Mouse (Mus musculus) testis, postnatal 10 days (tissue): Measurements from ENCODE around the gene Vmn1r221.
"Not testable (repeated sequence)": the region's sequence is repeated elsewhere in the genome, so short reads cannot be mapped to it uniquely, and the experiment has no call there.

Experiments used
- DNase-seq: peaks from one replicate; pipeline ENCODE4 v3.0.0; 2021; ENCODE audit warnings: low spot score

Vmn1r221 gene

DNA sequence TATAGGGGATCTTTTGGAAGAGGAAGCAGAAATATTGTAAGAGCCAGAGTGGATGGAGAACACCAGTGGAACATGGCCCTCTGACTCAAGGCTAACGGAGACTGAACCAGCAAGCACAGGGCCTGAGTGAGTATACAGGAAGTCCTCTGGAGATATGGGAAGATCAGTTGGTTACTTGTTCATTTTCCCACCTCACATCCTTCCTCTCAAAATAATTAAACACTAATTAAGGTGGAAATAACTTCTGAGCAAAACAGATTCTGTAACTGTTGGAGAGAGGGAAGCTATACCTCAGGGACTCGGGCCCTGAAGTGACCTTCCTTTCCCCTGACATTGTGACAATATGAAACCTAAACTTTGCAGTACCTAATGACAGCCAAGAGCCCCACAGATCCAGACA lies at the start of gene Vmn1r221:
Vmn1r221 (plus strand) TSS at position 301 of the 400 bp plus-strand sequence.
- DNase-seq, result not testable (repeated sequence)

DNA sequence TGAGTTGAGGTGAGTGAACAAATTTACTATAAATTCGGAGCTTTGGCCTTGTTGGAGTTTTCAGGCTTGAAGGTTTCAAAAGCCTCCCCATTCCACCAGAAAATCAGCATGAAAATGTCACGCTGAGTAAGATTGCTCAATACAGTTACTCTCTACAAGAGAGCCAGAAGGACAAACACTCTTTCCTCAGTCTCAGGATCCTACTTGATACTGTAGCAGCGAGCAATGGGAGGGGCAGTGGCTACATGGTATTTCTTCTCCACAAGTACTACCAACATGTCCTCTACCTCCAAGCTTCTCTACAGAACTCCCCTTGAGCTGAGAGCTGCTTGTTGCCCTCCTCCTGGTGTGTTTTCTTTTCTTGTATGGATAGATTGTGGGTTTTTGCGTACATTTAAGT lies 47.5 kb upstream of the Vmn1r221 start:
- DNase-seq, result not testable (repeated sequence)

DNA sequence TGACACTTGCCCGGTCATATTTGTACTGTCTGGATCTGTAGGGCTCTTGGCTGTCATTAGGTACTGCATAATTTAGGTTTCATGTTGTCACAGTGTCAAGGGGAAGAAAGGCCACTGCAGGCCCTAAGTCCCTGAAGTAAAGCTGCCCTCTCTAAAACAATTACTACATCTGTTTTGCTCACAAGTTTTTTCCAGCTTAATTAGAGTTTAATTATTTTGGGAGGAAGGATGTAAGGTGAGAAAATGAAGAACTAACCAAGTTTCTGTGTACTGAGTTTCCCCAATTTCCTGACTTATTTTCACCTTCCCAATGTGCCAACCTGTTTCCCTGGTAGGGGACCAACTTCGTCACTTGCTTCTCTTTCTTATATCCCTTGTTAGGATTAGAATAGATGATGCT lies 26.1 kb upstream of the Vmn1r221 start, which contains the start of gene Vmn1r220:
Vmn1r220 (minus strand) TSS at position 101 of the 400 bp plus-strand sequence.
- no peak for DNase-seq

DNA sequence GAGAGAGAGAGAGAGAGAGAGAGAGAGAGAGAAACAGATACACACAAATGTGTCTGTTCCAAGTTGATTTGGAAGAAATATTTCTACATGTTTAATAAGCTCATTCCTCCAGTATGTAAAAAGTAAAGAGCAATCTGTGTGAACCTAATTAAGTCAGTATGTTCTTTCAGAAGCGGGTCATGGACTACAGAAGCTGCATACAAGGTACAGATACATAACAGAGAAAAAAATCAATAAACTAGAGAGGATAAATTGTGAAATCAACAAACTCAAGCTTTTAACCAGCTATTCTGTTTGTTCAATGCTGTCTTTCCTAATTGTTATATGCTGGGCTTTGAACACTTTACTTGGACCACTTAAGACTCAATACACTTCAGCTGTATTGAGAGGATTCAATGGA lies 10.0 kb upstream of the Vmn1r221 start:
- not testable (repeated sequence) for DNase-seq

DNA sequence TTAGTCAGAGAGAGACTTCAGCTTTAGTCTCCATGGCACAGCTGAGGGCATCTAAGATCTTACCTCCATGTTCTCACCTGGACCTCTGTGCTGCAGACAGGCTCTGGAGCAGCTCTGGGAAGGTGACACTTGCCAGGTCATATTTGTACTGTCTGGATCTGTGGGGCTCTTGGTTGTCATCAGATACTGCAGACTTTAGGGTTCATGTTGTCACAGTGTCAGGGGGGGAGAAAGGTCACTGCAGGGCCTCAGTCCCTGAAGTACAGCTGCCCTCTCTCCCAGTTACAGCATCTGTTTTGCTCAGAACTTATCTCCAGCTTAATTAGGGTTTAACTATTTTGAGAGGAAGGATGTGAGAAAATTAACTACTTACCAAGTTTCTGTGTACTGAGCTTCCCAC lies 21.9 kb downstream of the Vmn1r221 start, which contains the start of gene Vmn1r222:
Vmn1r222 (minus strand) TSS at position 101 of the 400 bp plus-strand sequence.
- not testable (repeated sequence) for DNase-seq

DNA sequence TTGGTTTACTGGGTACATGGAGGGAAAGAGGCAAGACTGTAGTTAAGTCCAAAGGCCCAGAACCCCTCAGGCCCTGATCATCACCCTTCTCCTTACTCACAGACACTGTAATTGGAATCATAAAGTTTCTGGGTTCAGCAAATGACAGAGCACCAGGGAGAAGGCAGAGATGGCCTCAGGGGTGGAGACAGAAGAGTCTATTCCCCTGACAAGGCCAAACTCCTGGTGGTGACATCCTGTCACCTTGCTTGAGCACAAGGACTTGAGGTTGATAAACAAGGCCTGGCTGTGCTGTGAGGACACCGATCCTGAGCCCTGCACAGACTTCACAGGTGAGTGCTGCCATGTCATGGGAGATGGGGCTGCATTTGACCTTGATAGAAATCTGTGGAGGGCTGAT lies 32.9 kb downstream of the Vmn1r221 start, which contains the start of gene Vmn1r223:
Vmn1r223 (plus strand) TSS at position 301 of the 400 bp plus-strand sequence.
- DNase-seq, result not testable (repeated sequence)

DNA sequence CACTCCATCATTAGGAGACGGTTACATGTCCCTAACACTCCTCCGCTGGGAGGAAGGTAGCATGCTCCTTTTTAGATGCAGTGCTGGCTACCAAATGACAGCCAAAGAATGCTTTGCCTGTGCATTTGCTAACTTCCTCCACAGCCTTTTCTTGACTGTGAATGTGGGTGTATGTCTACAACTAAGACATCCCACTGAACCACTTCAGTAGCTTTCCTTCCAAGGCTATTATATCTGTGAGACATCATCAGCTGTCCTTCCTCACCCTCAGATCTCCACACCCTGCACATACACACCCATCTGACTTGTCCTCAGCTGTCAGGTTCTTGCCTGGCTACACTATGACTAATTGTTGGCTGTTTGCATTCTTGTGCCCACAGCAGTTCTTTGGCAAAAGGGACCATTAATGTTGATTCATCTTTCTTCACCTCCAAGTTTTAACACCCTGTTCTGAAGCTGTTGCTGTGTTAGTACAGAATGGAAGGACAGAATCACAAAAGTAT lies 44.7 kb downstream of the Vmn1r221 start:
- no peak for DNase-seq

DNA sequence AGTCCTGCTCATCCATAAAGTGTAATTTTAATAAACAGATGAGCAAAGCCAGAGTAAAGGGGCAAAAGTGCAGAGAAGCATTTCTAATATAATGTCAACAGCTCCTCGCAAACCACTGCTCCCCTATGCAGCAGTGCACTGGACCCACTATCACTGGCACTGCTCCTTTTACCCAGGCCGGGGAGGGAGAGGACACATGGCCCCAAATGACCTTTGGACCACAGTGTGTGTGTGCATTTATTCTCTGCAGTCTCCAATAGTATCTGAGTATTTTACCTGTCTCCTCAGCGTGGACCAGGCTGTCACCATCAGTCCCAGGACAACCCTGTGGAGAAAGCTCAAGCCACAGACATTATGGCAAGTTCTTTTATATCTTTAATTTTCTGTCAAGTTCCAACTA lies 54.7 kb downstream of the Vmn1r221 start:
- DNase-seq, result not testable (repeated sequence)

DNA sequence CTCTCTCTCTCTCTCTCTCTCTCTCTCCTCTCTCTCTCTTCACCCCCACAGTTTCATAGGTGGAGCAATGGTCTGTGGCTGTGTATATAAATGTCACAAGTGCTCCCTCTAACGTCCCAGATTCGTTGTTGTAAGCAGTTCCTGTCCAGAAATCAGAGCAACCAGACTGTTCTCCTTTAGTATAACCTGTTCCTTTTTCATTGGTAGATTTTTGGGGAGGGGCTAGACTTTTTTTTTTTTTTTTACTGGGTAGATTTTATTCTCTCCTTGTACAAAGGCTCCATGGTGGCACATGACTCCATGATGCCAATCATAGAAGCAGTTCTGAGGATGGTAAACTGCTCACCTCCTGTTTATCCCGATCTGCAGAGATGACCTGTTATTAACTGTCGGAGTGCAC lies 55.2 kb downstream of the Vmn1r221 start:
- not testable (repeated sequence) for DNase-seq

DNA sequence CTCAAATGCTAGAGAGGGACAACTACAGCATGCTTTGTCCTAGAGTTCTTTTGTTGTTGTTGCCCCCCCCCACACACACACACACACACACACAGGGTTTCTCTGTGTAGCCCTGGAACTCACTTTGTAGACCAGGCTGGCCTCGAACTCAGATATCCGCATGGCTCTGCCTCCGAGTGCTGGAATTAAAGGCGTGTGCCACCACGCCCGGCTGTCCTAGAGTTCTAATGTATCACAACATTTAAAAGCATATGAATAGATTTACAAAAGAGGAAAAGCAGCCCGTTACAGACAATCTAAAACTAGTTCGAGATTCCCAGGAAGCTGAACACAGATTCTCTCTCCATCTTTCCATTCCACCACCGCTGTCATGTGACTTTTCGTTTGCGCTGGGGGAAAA lies 55.8 kb downstream of the Vmn1r221 start:
- no peak for DNase-seq

DNA sequence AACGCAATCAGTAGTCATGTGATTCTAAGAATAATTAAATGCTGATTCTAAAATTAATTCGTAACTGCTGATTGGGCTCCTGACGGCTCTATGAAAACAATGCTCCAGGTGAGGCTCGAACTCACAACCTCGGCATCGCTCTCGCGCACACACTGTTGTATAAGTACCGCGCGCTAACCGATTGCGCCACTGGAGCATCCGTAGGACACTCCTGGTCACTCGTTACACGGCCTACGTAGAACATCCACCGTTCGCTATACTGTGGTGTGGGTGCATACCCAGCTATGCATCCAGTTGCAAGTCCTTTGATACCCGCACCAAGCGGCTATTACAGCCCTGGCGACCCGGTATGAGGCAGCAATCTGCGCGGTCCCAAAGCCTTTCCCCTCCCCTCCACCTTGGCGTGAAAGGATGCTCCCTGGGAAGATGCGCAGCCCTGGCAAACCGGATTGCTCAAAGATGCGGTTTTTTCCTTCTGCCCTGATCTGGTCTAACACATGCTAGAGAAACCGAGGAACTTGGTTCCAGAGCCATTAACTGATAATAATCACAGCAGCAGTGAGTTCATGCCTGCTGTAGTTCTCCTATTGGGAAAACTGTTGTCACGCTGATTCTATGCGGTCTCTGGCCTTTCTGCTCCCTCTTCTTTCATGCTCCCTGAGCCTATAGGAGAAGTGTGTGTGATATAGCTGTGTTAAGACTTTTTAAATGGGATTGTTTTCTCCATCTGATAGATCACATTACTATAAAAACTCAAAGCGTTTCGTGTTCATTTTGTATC lies 56.6 kb downstream of the Vmn1r221 start:
- DNase-seq, result no peak
